Mouse (Mus musculus) spleen, postnatal 36 days (tissue): Measurements from ENCODE around the gene Tank.

Experiments
- DNase-seq, 2 experiments: peaks; one replicate each; pipeline ENCODE4 v3.0.0; 2022; ENCODE audit warnings: low spot score in 2 of 2, mixed read lengths in 1 of 2

Tank gene

DNA sequence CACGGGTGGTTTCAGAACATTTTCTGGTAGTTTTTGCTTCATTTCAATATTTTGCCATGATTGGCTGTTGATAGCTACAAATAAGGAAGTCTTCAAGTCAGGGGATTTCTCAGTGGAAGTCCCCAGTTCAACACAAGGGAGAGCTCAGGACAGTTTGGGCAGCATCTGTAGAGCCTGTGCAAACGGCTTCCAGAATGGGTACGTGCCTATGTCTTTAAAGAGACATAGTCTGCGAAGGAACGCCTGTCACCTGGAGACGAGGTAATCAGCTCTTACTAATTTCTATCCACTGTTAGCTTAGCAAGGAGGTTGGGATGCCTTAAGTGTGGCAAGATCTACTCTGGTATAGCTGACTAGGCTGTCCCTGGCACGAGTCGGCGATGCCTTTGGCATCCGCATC, at the start of gene Tank:
TSS of gene Tank (plus strand) at position 153 of the 400 bp plus-strand sequence.
- peak; percentile 79 to 82 for DNase-seq

DNA sequence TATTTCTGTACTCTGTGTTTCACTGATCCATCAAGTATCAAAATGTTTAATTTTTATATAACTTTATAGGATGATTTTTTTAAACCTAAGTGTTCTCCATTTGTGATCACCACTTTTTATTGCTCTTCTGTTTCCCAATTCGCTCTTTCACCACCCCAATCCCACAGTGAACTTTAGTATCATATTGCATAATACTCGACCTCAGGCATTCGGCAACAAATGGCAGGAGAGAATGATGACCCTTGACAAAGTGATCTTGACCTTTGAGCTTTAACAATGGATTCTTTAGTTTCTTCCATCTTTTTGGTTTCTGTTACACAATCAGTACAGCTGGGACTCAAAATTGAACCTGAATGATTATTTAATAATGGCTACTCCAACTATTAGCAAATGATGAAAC, 46.1 kb upstream of the Tank start:
- DNase-seq, result no peak

DNA sequence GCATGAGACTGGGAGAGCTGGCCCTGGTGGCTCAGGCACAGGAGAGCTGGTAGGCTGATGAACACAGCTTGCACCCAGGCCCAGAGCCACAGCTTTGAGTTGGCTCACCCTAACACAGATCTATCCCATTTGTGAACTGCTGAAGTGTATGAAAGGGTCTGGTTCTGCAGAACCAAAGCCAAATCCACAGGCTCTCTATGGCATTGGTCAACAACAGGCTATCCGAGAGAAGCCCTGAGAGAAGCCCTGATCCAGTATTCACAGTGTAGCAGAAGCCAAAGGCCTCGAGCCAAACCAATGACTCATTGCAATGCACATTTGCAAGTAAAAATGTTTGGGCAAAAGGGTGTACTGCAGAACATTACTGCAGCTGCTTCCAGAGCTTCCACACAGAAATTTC, 45.3 kb upstream of the Tank start:
- DNase-seq, result no peak

DNA sequence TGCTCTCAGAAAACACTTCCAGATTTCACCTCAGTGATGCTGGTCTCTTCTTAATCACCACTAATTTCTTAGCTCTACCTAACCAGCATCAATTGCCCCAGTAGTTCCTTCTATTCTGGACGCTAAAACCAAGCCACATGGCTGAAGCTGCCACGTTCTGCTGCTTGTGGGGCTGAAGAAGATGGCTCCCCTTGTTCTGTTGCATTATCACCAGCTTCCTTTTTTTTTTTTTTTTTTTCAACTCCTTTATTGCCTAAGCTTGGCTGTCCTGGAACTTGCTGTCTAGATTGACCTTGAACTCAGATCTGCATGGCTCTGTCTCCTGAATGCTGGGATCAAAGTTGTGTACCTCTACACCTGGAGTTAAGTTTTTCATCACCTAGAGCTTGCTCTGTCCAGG, 41.5 kb upstream of the Tank start:
- no peak for DNase-seq

DNA sequence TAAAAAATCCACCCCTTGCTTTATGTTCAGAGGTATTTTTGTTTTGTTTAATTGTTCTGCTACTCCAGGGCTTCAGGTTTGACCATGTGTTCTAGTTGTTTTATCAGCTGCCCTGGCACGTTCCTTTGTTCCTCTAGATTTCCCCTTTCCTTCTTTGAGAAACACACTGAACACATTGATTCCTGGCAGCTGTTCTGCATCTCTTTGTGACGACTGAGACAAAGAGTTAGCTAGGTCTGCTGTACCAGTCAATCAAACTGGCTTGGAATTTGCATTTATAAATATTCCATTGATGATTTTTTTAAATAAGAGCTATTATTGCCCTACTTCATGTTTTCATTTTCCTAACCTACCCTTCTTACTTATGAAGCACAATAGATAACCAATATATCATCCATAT, 39.0 kb upstream of the Tank start:
- DNase-seq, result no peak

DNA sequence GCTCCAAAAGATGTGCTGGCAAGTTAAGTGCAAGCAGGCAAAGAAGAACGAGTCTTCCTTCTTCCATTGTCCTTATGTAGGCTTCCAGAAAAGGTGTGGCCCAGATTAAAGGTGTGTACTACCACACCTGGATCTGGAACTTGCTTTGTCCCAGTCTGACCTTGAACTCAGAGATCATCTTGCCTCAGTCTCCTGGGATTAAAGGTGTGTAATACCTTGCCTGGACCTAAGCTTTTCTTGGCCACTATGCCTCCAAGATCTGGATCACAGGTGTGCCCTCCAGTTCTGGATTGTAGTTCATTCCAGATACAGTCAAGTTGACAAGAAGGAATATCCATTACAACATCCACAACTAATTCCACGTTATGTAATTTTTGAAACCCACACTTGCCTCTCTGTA, 36.0 kb upstream of the Tank start:
- no peak for DNase-seq

DNA sequence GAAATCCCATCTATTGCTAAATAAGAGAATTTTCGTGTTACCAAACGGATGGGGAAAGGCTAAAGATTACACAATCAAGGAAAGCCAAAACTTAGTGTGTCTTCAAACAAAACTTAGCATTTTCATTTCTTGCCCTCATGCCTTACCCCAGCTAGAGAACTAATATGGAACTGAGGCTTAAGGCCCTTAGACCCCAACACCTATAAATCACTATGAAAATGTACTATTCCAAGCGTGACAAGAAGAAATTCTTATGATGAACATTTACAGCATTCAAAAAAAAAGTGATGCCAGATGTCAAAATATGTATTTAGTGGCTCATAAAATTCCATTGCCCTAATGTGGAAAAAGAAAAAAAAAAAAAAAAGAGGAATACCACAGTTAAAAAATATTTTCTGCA, 32.7 kb upstream of the Tank start:
- no peak for DNase-seq

DNA sequence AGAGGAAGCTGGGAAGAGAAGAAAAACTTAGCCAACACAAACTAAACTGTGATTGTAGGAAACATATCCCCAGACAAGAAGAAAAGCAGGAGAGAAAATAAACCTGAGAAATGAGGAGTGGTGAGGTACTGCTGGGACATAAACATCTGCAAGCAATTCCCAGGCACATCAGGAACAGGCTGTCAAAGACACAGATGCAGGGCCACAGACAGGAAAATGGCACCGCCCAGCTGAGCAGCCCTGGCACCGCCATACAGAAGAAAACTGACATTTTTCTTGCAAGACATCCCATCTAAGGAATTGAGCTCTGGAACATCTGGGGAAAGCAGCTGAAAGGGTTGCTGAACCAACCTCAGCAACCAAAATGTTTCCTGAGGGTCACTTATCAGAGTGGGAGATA, 30.4 kb upstream of the Tank start:
- DNase-seq, result no peak

DNA sequence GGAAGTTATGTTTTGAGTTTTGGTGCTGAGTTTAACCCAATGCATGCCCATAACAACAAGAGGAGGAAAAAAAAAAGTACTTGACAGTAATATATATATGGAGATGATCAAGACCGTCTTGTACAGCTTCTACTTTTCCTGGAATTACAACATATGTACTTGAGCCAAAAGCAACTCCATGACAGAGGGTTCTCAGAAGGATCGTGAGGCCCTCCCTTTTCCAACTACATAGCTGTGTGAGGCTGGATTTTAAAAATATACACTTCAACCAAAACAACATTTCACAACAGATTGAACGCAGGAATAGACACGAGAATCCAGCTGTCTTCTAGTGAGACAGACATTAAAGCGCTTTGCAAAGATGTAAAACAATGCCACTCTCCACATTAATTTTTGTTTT, 26.7 kb upstream of the Tank start:
- DNase-seq, result no peak

DNA sequence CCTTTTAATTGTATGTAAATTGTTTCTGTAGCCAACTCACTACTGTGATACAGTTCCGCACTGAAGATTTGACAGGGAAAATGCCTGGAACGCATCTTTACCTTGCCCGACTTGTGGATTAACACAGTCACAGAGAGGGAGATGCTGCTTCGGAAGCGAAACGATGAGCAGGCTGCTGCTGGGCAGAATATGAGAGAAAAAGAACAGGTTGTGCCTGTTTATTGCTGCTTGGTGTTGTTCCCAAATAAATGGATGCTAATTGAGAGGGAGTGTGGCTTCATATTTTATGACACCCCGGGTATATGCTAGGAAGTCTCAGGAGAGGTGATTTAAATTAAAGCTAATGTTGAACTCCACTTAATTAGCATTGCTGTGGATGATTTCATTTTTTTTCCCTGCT, 23.0 kb upstream of the Tank start:
- DNase-seq, result no peak

DNA sequence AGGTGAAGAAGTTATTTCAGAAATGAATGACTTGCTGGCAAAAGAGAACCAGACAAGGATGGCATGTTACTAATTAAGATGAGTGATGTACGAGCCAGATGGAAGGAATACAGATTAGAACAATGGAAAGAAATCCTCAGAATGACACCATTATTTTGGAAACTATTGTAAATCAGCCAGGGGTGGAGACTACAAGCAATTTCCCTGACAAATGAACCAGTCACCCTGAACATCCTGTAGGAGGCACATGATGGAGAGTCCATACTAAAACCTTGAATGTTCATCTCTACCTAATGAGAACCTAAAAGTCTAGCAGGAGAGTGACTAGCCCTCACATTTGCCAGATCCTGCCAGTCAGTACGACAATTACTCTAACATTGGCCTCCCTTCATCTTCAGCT, 22.6 kb upstream of the Tank start:
- no peak for DNase-seq

DNA sequence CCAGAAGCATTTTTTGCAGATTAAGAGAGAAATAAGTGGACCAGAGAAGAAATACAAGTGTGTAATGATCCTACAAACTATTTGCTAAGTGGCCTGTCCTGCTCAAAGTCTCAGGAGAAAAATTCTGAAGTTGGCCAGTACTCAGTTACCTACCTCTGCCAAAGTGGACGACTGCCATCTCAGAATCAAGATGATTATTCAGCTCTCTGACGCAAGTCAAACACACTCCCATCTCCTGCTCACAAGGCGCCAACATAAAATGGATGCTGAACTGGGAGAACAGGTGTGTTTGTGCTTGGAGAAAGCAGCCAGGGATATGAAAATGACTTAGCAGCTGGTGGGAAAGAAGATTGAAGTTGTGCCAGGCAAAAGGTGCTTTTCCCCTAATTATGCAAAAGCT, 21.7 kb upstream of the Tank start:
- no peak for DNase-seq

DNA sequence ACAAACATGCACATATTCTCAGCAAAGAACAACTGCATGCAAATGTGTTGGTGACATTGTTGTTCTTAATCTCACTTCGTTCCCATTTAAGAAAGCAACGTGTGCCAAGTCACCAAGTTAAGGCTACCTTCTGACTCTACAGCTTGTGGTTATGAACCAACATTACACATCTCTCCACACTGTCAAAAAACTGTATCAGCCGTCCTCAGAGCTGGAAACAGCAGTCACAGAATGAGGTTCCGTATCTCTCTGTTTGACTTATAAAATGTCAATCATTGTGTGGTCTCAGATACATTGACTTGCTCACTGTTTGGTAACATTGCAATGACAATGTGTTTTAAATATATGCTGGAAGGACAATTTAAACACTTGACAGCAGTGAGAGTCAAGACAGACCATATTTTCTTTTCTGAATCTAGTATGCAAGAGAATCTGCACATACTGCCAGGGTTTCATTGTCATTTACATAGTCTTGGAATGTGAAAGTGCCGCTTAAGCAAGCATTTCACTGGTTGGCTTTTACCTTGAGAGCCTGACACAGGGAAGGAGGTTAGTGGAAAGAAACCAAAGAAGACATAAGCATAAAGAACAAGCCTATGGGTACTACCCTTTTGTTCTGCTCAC, 20.4 kb upstream of the Tank start:
- no peak for DNase-seq

DNA sequence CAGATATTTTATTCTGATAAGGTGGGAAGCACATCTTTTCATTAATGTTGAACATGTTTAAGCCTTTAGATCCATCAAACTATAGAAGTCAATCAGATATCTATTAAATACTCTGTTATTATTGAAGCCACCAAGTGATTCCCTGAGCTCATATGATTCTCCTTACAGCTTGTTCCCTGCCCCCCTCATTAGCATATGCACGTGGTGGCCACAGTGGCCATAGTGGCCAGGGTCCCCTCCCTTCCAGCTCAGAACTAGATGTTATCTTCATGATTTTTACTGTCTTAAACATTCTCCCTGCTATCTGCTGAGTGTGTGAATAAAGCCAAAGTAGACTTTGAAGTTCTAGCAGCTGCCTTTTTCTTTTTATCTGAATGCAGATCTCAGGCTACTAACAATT, 17.3 kb upstream of the Tank start:
- DNase-seq, result no peak

DNA sequence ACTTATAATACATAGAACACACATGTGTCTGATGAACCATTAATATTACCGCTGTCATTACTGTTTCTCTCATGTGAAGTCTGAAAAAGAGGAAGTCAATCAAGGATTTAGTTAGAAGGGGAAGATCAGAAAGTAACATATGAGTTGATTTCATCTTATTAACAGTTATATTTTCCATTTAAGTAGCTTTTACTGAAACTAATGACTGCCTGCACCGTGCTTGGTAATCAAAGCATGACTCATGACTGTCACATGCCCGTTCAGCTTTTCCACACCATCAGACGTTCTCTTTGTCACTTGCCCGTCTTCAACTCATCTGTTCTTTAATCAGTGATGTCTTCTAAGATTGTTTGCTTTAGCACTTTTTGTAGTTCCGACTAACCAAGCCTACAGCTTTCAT, 15.2 kb upstream of the Tank start:
- peak in 1 of 2 experiments; percentile 8 for DNase-seq

DNA sequence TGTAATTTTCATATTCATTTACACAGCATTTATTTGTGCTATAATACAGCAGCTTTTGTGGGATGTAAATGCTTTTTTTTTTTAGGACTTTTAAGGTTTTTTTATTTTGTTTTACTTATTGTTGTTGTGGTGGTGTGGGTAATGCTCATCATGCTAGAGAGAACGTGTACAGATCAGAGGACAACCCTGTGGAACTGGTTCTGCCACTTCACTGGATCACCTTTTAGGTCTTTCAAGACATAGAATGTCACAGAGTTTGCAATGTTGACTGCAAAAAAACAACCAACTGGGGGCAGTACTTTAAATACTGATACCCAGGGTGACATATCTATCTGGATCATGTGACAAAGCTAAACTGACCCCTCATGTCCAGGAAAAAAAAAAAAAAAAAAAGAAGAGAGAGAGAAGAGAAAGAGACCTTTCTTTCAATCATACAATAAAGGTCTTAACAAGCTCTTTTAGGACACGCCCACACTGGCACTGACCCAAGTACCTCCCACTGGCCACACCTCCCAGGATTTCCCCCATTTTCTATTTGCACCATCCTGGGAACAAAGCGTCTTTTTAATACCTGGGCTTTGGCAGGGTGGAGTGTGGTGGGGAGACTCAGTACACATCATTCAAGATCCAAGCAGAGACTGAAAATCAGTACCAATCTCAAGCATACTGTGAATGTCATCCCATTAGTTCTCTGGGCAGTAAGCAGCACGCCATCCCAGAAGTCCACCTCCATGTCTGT, 11.2 kb upstream of the Tank start:
- DNase-seq, result no peak

DNA sequence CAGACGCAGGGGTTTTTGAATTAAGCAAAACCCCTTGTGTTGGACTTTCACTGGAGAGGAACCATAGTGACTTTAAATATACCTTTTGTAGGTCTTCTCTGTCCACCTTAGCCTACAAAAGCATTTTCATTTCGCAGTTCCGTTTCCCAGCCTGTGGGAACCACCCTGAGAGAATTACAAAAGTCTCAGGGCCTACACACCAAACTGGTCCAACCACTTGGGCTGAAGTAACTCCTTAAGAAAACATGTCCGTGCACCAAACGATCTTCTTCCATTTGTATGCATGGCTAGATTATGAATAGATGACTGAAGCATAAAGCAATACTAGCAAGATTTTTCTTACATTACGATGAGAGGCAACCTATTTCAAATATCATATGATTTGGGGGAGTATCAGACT, 9.2 kb upstream of the Tank start:
- no peak for DNase-seq

DNA sequence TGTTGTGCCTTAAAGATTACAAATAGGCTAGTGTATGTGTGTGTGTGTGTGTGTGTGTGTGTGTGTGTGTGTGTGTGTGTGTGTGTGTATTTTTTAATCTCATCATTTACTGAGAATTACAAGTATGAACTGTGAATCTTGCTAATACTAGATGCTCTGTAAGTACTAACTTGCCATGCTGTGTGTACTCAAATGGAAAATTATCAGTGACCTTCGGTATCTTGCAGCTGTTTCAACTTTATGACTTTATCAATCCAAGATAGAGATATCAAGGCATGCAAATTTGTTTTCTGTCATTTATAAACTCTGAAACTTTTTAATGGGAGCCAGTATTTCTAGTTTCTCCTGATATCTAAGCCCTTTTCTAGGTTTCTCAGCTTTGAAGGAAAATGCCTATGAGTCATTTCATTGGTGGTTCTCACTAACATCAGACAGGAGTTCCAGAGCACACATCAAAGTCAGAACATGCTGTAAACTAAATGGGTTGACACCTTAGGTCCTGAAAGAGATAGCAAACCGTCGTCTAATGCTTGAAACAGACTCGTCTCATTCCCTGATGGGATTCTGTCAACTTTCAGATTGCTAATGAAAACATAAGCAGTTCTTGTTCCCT, 6.9 kb upstream of the Tank start:
- DNase-seq, result no peak

DNA sequence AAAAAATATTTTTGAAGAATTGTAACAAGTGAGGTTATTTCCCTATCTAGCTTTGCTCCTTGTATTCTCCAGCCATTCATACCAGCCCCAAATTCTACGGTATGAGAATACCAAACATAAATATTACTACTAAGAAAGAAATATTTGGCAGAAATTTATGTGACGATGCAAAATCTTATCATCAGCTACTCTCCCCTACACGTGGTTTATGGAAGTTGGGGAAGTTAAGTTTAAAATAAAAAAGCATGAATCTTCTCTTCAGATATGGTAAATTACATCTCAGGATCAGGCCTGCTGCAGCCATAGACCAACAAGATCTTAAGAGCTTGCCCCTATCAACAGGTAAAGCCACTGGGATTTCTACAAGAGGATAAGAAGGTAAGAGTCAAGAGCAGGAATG, 1.9 kb upstream of the Tank start:
- DNase-seq, result no peak

DNA sequence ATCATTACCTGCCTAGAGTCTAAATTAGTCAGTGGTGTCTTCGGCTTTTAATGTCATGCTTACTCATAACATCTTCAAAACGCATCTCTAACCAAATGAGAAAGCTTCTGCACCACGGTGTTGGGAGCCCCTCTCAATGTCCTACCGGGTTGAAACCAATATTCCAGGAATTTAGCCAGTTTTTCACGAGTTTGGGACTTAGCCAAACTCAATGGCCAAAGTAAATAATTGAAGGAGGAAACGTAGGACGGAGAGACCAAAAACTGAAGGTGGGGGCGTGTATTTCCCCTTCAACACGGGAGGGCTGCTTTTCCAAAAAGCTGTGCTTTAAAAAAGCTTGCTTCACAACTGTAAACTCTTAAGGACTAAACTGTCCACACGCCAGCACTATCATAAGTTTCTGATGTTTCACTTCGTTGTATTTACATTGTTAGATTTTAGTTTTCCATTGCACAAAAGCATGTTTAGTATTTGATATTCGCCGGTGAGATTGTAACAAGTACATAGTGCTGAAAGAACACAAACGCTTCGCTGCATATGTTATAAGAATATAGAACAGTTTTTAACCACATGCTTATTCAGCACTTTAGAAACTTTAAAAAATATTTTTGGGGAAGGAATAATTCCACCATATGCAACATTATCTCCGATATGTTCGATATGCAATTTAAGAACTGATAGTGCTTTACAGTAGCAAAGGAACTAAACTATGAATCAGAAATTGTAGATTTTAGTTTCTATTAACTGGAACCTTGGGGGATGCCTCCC, 1.3 kb upstream of the Tank start:
- no peak for DNase-seq

DNA sequence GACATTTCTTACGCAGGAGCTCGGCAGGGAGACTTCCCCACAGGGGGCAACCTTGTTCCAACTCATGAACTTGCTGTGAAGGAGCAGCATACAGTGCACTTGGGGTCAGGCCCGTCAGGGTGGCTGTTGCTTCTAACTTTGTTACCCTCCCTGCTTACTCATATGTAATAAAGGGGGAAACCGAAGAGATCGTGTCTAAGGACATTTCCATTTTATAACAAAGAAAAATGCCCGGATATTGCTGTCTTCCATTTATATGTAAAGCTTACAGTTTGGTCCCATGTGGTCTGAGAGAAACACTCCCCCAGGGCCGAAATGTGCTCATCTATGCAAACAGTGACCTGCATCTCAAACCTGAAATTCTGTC, 706 bp upstream of the Tank start:
- DNase-seq, result peak; percentile 32 to 44

DNA sequence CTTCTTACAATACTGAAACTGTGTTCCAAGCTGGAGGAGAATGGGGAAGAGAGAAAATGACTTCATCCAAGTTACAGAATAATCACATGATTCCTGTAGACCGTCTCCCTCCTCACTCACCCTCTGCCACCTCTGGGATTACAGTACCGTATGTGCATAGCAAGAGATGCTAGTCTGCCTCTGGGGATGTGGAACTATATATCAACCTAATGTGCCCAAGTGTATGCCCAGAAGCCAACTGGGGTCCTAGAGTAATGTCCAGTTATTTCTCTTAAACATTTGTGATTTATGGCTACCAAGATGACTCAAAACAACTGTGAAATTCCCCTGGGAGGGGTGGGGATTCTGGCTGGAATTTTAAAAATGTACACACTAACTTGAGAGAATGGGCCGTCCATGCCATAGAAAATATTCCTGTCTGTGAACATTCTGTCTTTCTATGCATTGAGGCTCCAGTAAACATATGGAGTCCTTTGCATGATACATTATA, 1.2 kb downstream of the Tank start:
- DNase-seq, result no peak

DNA sequence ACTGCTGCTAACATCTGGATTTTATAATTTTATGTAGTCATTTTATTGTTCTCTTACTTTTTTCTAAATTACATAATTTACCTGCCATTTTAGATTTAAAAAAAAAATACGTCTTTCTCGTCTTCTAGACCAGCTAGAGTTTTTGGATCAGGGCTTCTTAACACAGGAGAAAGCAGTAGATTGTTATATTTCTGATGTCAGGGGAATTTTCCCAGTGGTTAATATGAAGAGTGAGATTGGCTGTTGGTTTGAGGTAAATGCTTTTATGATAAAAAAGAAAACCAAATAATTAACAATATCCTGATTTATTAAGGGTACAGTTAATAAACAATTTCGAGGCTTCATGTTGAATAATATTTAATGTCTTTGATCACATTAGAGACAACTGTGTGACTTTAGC, 1.7 kb downstream of the Tank start:
- DNase-seq, result no peak
